Mouse (Mus musculus) hindbrain, embryonic 11.5 days (tissue): ENCODE measurements around the gene Vmn1r188. TPM values are rescaled to one million over a fixed set of nuclear protein-coding genes. Genes with fewer than 3 reads are reported as not detected.
A peak's percentile ranks its signal among the peaks of the same experiment; 100 is the strongest.
"Not testable (repeated sequence)": the region's sequence is repeated elsewhere in the genome, so short reads cannot be mapped to it uniquely, and the experiment has no call there.

Source experiments
- ATAC-seq: fragments of 200-750 bp; cut with Nextera tagmentation; 2 replicates; pipeline ENCODE4 v1.8.0; 2017; ENCODE audit warnings: mild to moderate bottlenecking, moderate TSS enrichment, moderate library complexity; ENCODE audit not compliant: low FRiP score
- DNase-seq: peaks from one replicate; pipeline ENCODE4 v3.0.0-alpha.2; 2015; ENCODE audit warnings: low spot score
- H3K27ac ChIP-seq: fragments of 300-500 bp; sonication (generic); 2 replicates; pipeline ENCODE4 v1.5.1; 2014; ENCODE audit warnings: mild to moderate bottlenecking, low read depth, low read length
- H3K27me3 ChIP-seq: fragments of 300-500 bp; sonication (generic); 2 replicates; pipeline ENCODE4 v1.6.1; 2014; ENCODE audit warnings: mild to moderate bottlenecking, low read length, moderate library complexity, mixed read lengths; ENCODE audit not compliant: control insufficient read depth, insufficient read depth
- H3K36me3 ChIP-seq: fragments of 300-500 bp; sonication (generic); 2 replicates; pipeline ENCODE4 v1.6.1; 2014; ENCODE audit warnings: mild to moderate bottlenecking, low read length, moderate library complexity, mixed read lengths; ENCODE audit not compliant: control insufficient read depth, insufficient read depth
- H3K4me1 ChIP-seq: fragments of 300-500 bp; sonication (generic); replicated peaks from 2 replicates; pipeline ENCODE4 v1.6.1; 2014; ENCODE audit warnings: low read length, mixed read lengths; ENCODE audit not compliant: control insufficient read depth, insufficient read depth
- H3K4me2 ChIP-seq: fragments of 300-500 bp; sonication (generic); replicated peaks from 2 replicates; pipeline ENCODE4 v1.6.1; 2014; ENCODE audit warnings: mild to moderate bottlenecking, low read depth, low read length
- H3K4me3 ChIP-seq: fragments of 300-500 bp; sonication (generic); 2 replicates; pipeline ENCODE4 v1.5.1; 2014; ENCODE audit warnings: low read depth, low read length
- H3K9ac ChIP-seq: fragments of 300-500 bp; sonication (generic); 2 replicates; pipeline ENCODE4 v1.6.1; 2014; ENCODE audit warnings: low read depth, low read length
- H3K9me3 ChIP-seq: fragments of 300-500 bp; sonication (generic); 2 replicates; pipeline ENCODE4 v1.6.1; 2016; ENCODE audit warnings: low read length; ENCODE audit not compliant: control insufficient read depth
- WGBS: fragments of 180-500 bp; shearing (Covaris S2); extraction: QIAGEN DNeasy Blood & Tissue Kit; methylation state at CpG from one replicate; pipeline ENCODE4 v1.1.7; 2014; 5-methylcytosine and 5-hydroxymethylcytosine counted together
- polyA plus RNA-seq: library from polyadenylated mRNA; unstranded; fragments of >200 nt; fragmentation: Nextera tagmentation; extraction: Ambion mirVana; gene quantifications from 2 replicates; pipeline ENCODE4 v1.2.1, GENCODE M21; 2014

Gene Vmn1r188
- polyA plus RNA-seq, 1 experiment from 2014 or later: not detected

DNA sequence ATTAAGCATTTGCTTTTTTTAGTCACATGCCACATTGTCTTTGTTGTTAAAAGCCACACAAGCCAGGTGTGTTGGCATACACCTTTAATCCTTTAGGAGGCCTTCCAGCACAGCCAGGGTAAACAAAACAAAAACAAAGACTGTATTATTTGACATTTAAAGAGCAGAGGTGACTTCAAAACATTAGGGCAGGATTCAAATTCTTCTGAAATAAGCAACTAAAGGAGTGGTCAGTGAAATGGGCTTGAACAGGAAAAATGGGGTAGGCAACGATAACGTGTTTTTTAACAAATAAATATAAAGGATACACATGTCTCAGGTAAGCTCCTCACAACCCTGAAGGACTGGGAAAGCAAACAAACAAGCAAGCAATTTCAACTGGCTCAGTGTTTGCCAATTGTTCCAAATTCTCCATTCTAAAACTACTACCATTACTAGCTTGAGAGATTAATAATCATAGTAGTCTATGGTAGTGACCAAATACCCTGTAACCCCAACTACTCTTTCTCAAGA, 44.2 kb upstream of the Vmn1r188 start:
- Histone ChIP-seq H3K4me3 (peak overlapping the region; percentile 37), H3K36me3 (no peaks in the 10 kb centered on the region), H3K27ac (peak overlapping the region; percentile 91), H3K4me2 (peak overlapping the region; percentile 51), H3K9me3 (no peaks in the 10 kb centered on the region), H3K27me3 (no peaks in the 10 kb centered on the region), H3K9ac (peak overlapping the region; percentile 59; the same call in 1 of the 2 replicates), H3K4me1 (0 out of 2 replicates have a peak, but pooled peaks cover 2% of the 10 kb centered on the region)
- 8% methylated on average over 2 of the region's 2 CpGs for WGBS
- ATAC-seq: no peak
- no peak for DNase-seq

DNA sequence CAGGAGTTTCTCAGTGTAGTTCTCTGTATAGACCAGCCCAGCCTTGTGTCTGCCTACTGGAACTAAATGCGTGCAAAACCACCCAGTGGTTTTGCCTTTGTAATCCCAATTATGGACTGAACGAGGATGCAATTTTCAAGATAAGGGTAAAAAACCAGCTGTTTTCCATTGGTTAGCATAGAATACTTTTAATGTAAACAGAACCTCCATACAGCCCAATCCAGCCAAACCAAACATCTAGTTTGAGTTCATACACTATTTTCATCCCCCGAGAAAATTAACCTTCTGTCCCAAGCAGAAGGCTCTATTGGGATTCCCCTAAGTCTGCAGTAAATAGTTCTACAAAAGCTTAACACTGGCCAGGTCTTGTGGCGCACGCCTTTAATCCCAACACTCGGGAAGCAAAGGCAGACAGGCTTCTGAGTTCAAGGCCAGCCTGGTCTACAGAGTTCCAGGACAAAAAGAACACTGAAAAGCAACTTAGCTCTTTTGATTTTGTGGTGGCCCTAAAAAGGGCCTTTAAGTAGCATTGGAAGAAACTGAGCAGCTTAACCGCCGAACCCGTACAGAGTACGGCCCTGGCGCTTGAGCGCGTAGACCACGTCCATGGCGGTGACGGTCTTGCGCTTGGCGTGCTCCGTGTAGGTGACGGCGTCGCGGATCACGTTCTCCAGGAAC, 43.6 kb upstream of the Vmn1r188 start:
- H3K4me1 ChIP-seq: 0 out of 2 replicates have a peak, but pooled peaks cover 2% of the 10 kb centered on the region
- H3K4me3 ChIP-seq: peak overlapping the region; percentile 37
- H3K27ac ChIP-seq: peak overlapping the region; percentile 91
- under 1% methylated on average over 18 of the region's 24 CpGs for WGBS
- H3K27me3 ChIP-seq: no peaks in the 10 kb centered on the region
- no peaks in the 10 kb centered on the region for H3K9me3 ChIP-seq
- peak; percentile 63 for DNase-seq
- H3K36me3 ChIP-seq: no peaks in the 10 kb centered on the region
- peak overlapping the region; percentile 59 for H3K9ac ChIP-seq
- ATAC-seq: peak; percentile 22
- H3K4me2 ChIP-seq: peak overlapping the region; percentile 51

DNA sequence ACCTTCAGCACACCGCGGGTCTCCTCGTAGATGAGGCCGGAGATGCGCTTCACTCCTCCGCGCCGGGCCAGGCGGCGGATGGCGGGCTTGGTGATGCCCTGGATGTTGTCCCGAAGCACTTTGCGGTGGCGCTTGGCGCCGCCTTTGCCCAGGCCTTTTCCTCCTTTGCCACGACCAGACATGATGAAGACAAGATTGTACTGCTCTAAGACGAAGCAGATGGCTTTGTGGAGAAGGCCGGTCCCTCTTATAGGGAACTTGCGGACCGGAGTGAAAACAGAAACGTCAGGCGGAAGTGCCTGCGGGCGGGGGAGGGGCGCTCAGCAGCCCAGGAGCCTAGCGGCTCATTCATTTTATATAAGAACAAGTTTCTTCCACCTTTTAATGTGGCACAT, 43.1 kb upstream of the Vmn1r188 start, which contains the start of gene Hist1h4i:
Hist1h4i (minus strand) TSS at position 221 of the 395 bp plus-strand sequence.
- WGBS: under 1% methylated on average over 19 of the region's 27 CpGs

DNA sequence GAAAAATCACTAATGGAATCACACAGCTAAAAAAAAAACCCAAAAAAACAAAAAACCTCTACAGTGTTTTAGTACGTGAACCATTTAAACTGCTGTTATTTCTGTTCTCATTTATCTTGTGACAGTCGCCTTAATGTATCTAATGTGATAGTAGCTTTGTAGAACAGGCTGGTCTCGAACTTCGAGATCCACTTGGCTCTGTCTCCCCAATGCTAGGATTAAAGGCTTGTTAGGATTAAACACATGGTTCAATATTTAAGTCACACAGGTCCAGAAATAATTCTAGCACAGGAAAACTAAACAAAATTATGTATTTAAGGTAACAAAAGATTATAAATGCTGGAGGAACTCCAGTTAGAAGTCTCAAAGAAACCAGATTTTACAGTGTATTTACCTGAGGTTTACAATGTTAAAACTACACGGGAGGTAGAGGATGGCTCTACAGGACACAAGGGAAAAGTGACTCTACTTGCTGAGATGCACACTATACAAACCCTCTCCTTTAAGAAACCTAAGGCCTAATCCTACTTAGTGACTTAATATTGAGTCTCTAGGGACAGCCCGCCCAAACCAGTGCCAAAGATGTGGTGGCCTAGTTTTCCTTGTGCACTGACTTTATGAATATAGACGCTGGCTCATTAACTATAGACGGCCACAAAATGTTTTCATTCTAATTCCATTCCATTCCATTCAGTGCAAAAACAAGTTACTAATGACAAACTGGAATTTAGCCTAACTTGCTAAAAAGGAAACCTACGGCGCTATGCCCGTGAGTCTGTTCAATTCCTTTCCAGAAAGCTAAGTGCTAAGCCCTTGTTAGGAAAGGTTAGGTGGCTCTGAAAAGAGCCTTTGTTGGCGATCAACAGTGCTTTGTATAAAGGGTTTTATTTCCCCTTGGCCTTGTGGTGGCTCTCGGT, 42.3 kb upstream of the Vmn1r188 start:
- Histone ChIP-seq H3K4me2 (peak overlapping the region; percentile 70), H3K27me3 (no peaks in the 10 kb centered on the region), H3K4me1 (no peaks in the 10 kb centered on the region), H3K36me3 (no peaks in the 10 kb centered on the region), H3K4me3 (peak overlapping the region; percentile 35), H3K27ac (peak overlapping the region; percentile 91), H3K9ac (peak overlapping the region; percentile 5), H3K9me3 (no peaks in the 10 kb centered on the region)
- 3% methylated on average over 13 of the region's 13 CpGs for WGBS
- ATAC-seq (no peak), DNase-seq (peak; percentile 54)

More for the DNA sequence above, 43.1 kb upstream of the Vmn1r188 start, which contains the start of gene Hist1h4i:
- not testable (repeated sequence) for H3K9me3 ChIP-seq, H3K4me1 ChIP-seq, H3K36me3 ChIP-seq, H3K27me3 ChIP-seq
- DNase-seq: peak; percentile 97
- Histone ChIP-seq H3K27ac (peak within 1 kb of the TSS; percentile 91), H3K4me2 (peak within 1 kb of the TSS; percentile 70), H3K4me3 (peak within 1 kb of the TSS; percentile 37), H3K9ac (peak within 1 kb of the TSS; percentile 59)
- ATAC-seq: peak; percentile 70

GRCm38 (mm10) chr13:22042568-22043502, 41.4 kb upstream of the Vmn1r188 start, which contains the start of the genes Hist1h2ag and Hist1h2bj:
Gene Hist1h2ag, minus strand, starts transcription at chr13:22042944.
Gene Hist1h2bj, plus strand, starts transcription at chr13:22043214.
- peak; percentile 94 for DNase-seq
- H3K27me3 ChIP-seq, H3K4me1 ChIP-seq, H3K9me3 ChIP-seq, H3K36me3 ChIP-seq: not testable (repeated sequence)
- peak within 1 kb of the TSS; percentile 70 for H3K4me2 ChIP-seq
- peak; percentile 93 for ATAC-seq
- H3K27ac ChIP-seq: peak within 1 kb of the TSS; percentile 91
- WGBS: under 1% methylated on average over 34 of the region's 80 CpGs
- peak within 1 kb of the TSS; percentile 28 for H3K9ac ChIP-seq
- H3K4me3 ChIP-seq: peak within 1 kb of the TSS; percentile 35

- peak overlapping the region; percentile 51 for H3K4me2 ChIP-seq
- DNase-seq (peak; percentile 70), ATAC-seq (peak; percentile 30)
- peak overlapping the region; percentile 32 for H3K4me3 ChIP-seq
- H3K27ac ChIP-seq: peak overlapping the region; percentile 56
- no peaks in the 10 kb centered on the region for H3K27me3 ChIP-seq
- no peaks in the 10 kb centered on the region for H3K9me3 ChIP-seq
- H3K4me1 ChIP-seq: no peaks in the 10 kb centered on the region
- H3K9ac ChIP-seq: peak overlapping the region; percentile 28; the same call in 1 of the 2 replicates
- WGBS: 1% methylated on average over 9 of the region's 14 CpGs
- no peaks in the 10 kb centered on the region for H3K36me3 ChIP-seq
Measured at GRCm38 (mm10) chr13:22043503-22044431, 40.5 kb upstream of the Vmn1r188 start.

DNA sequence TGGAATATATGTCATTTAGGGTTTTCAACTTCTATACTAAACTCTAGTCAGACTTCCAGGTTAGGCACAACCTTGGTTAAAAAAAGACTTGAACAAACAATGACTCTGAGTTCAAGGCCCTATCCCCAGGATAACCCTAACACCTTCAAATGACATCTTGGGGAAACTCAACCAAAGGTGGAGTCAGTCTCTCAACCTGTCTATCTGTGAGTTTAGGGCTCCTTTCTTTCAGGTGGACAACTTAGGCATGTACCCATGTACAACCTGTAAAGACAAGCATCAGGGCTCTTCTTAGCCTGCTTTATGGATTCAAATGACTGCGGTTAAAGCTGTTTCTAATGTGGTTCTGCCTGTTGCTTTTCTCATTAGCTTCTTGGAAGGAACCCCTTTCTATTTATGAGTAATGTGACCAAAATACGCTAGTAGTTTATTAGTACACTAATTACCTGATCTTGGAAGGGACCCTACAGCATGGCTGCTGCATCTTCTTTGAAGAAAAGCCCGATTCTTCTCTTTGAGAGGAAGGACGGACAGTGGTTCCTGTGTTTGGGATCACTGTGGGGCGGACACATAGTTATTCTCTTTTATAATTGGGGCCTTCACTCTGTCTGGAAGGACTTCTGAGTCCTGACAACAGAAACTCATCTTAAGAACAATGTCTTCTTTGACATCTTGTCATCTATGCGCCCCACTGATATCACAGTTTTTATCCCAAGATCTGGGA, 39.6 kb upstream of the Vmn1r188 start:
- 88% methylated on average over 6 of the region's 6 CpGs for WGBS
- ATAC-seq (no peak), DNase-seq (no peak)
- Histone ChIP-seq H3K27me3 (no peaks in the 10 kb centered on the region), H3K4me1 (no peaks in the 10 kb centered on the region), H3K36me3 (no peaks in the 10 kb centered on the region), H3K9me3 (no peaks in the 10 kb centered on the region), H3K9ac (no peak overlapping the region), H3K4me3 (no peak overlapping the region), H3K27ac (no peak overlapping the region), H3K4me2 (no peak overlapping the region)
